Mouse (Mus musculus) cerebellum, adult 18-20 months (tissue): ENCODE measurements at regions not wholly inside any gene's neighbourhood (a gene's known extent, or its start where the extent isn't known, plus 50 kb on each side); places are given as distances from the start of the nearest gene placed in this dataset.
"Not testable (repeated sequence)": the region's sequence is repeated elsewhere in the genome, so short reads cannot be mapped to it uniquely, and the experiment has no call there.

Experiments used
- DNase-seq, 2 experiments: peaks; one replicate each; pipeline ENCODE4 v3.0.0; 2021

GRCm38 (mm10) chr13:6837446-6837845 lies 188.9 kb upstream of the Pfkp start:
- no peak for DNase-seq

- no peak for DNase-seq
Observed at GRCm38 (mm10) chr13:6837075-6837422, 188.5 kb upstream of the Pfkp start.

- DNase-seq = peak; percentile 13 to 17
Observed at GRCm38 (mm10) chr13:6836351-6837074, 187.9 kb upstream of the Pfkp start.

- DNase-seq = no peak
Observed at GRCm38 (mm10) chr13:6829882-6830281, 181.3 kb upstream of the Pfkp start.

- DNase-seq = no peak
Observed at GRCm38 (mm10) chr13:6829346-6829745, 180.8 kb upstream of the Pfkp start.

GRCm38 (mm10) chr13:6828601-6829330 lies 180.2 kb upstream of the Pfkp start:
- DNase-seq = not testable (repeated sequence)

GRCm38 (mm10) chr13:6802243-6803157 lies 153.9 kb upstream of the Pfkp start:
- no peak for DNase-seq

- DNase-seq = no peak
Observed at GRCm38 (mm10) chr13:6767936-6768588, 119.5 kb upstream of the Pfkp start.

- DNase-seq = no peak
Observed at GRCm38 (mm10) chr13:6757151-6757550, 108.6 kb upstream of the Pfkp start.

- no peak for DNase-seq
Observed at GRCm38 (mm10) chr13:6751599-6751998, 103.0 kb upstream of the Pfkp start.

- no peak for DNase-seq
Observed at GRCm38 (mm10) chr13:6751149-6751548, 102.6 kb upstream of the Pfkp start.

- no peak for DNase-seq
Observed at GRCm38 (mm10) chr13:6741916-6742315, 93.3 kb upstream of the Pfkp start.

- DNase-seq = no peak
Observed at GRCm38 (mm10) chr13:6736984-6737566, 88.5 kb upstream of the Pfkp start.
